Mouse (Mus musculus): ENCODE data around the gene Afp. TPM values are rescaled to one million over a fixed set of nuclear protein-coding genes. Genes with fewer than 3 reads are reported as not detected.

Gene Afp
- polyA plus RNA-seq, 1 experiment = 0.88 TPM

DNA sequence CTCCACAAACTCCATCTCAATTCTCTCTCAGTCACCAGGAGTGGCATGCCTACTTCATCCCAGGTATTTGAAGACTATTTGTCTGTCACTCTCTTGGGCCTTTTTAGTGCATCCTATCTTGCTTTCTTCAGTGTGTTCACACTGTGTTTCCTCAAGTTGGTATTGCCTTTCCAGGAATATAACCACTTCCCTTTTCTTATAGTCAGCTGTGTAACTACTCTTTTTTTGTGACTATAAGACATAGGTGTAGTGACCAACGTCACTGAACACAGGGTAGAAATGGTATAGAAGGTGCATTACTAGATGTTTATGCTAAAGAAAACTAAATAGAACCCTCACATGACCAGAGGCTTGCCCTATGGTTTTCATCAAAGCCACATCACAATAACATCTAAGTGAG lies 11.7 kb upstream of the Afp start:
- no peak for DNase-seq (ENCODE audit: low read depth in 1 of 2, low spot score in 2 of 2)
- no peaks in the 10 kb centered on the region for H3K4me1 ChIP-seq (ENCODE audit: control insufficient read depth, insufficient read depth, insufficient read length)
- TF ChIP-seq CTCF (IDR thresholded peaks at IDR 0.05; ENCODE audit: extremely low read depth, insufficient read depth, insufficient read length, insufficient replicate concordance) (no peak), POLR2A (IDR thresholded peaks at IDR 0.05; ENCODE audit: low read depth, low read length) (no peak)
- WGBS = 11% methylated on average over 1 of the region's 1 CpGs
- H3K27ac ChIP-seq (ENCODE audit: insufficient read depth, low read length) = no peak overlapping the region
- H3K4me3 ChIP-seq (ENCODE audit: extremely low read depth, insufficient read depth, insufficient read length) = no peak overlapping the region
- H3K27me3 ChIP-seq (ENCODE audit: control insufficient read depth, insufficient read depth, low read length) = no peaks in the 10 kb centered on the region
- H3K36me3 ChIP-seq (ENCODE audit: control insufficient read depth, insufficient read depth, low read length) = no peaks in the 10 kb centered on the region

DNA sequence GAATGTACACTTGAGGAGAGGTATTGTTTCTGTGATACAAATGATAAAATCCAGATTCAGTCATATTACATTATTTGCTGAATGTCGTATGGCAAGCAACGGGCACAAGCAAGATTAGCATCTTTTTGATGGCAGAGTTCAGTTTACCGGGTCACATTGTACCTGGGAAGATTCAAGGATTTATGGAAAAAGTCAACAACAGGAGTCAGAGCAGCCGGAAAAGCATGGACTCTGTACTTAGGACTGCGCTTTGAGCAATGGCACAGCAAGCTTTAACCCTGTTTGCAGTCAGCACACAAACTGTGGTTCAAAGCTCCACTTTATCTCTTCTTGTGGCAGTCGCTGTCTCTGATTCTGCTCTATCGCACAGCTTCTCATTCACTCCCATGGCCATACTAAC lies 4.9 kb upstream of the Afp start:
- DNase-seq (ENCODE audit: low read depth in 1 of 2, low spot score in 2 of 2) = no peak
- no peaks in the 10 kb centered on the region for H3K4me1 ChIP-seq (ENCODE audit: control insufficient read depth, insufficient read depth, insufficient read length)
- H3K27ac ChIP-seq (ENCODE audit: insufficient read depth, low read length) = no peak overlapping the region
- no peaks in the 10 kb centered on the region for H3K36me3 ChIP-seq (ENCODE audit: control insufficient read depth, insufficient read depth, low read length)
- no peak overlapping the region for H3K4me3 ChIP-seq (ENCODE audit: extremely low read depth, insufficient read depth, insufficient read length)
- no peaks in the 10 kb centered on the region for H3K27me3 ChIP-seq (ENCODE audit: control insufficient read depth, insufficient read depth, low read length)
- 93% methylated on average over 7 of the region's 7 CpGs for WGBS
- no peak for TF ChIP-seq POLR2A (IDR thresholded peaks at IDR 0.05; ENCODE audit: low read depth, low read length)
- no peak for TF ChIP-seq CTCF (IDR thresholded peaks at IDR 0.05; ENCODE audit: extremely low read depth, insufficient read depth, insufficient read length, insufficient replicate concordance)

- 94% methylated on average over 7 of the region's 7 CpGs for WGBS
- H3K4me1 ChIP-seq (ENCODE audit: control insufficient read depth, insufficient read depth, insufficient read length) = peaks cover 5% of the 10 kb centered on the region
- H3K27me3 ChIP-seq (ENCODE audit: control insufficient read depth, insufficient read depth, low read length) = no peaks in the 10 kb centered on the region
- H3K27ac ChIP-seq (ENCODE audit: insufficient read depth, low read length) = no peak overlapping the region
- H3K36me3 ChIP-seq (ENCODE audit: control insufficient read depth, insufficient read depth, low read length) = no peaks in the 10 kb centered on the region
- no peak overlapping the region for H3K4me3 ChIP-seq (ENCODE audit: extremely low read depth, insufficient read depth, insufficient read length)
- DNase-seq (ENCODE audit: low read depth in 1 of 2, low spot score in 2 of 2) = no peak
- TF ChIP-seq CTCF (IDR thresholded peaks at IDR 0.05; ENCODE audit: extremely low read depth, insufficient read depth, insufficient read length, insufficient replicate concordance) = no peak
- no peak for TF ChIP-seq POLR2A (IDR thresholded peaks at IDR 0.05; ENCODE audit: low read depth, low read length)
Observed at GRCm38 (mm10) chr5:90488323-90488722, 2.2 kb upstream of the Afp start.

- Histone ChIP-seq H3K4me3 (ENCODE audit: extremely low read depth, insufficient read depth, insufficient read length) (peak overlapping the region; percentile 32; the same call in 1 of the 2 replicates), H3K27ac (ENCODE audit: insufficient read depth, low read length) (peak overlapping the region; percentile 62), H3K27me3 (ENCODE audit: control insufficient read depth, insufficient read depth, low read length) (no peaks in the 10 kb centered on the region), H3K4me1 (ENCODE audit: control insufficient read depth, insufficient read depth, insufficient read length) (peaks cover 5% of the 10 kb centered on the region), H3K36me3 (ENCODE audit: control insufficient read depth, insufficient read depth, low read length) (no peaks in the 10 kb centered on the region)
- WGBS = 12% methylated on average over 9 of the region's 9 CpGs
- peak; percentile 45 to 68 for DNase-seq (ENCODE audit: low read depth in 1 of 2, low spot score in 2 of 2)
- TF ChIP-seq POLR2A (IDR thresholded peaks at IDR 0.05; ENCODE audit: low read depth, low read length) = no peak
- no peak for TF ChIP-seq CTCF (IDR thresholded peaks at IDR 0.05; ENCODE audit: extremely low read depth, insufficient read depth, insufficient read length, insufficient replicate concordance)
Observed at GRCm38 (mm10) chr5:90492440-90492839, 1.9 kb downstream of the Afp start.

GRCm38 (mm10) chr5:90494308-90494707 lies 3.8 kb downstream of the Afp start:
- 94% methylated on average over 4 of the region's 4 CpGs for whole genome bisulfite sequencing

GRCm38 (mm10) chr5:90499509-90499908 lies 9.0 kb downstream of the Afp start:
- no peaks in the 10 kb centered on the region for H3K27me3 ChIP-seq (ENCODE audit: control insufficient read depth, insufficient read depth, low read length)
- no peaks in the 10 kb centered on the region for H3K36me3 ChIP-seq (ENCODE audit: control insufficient read depth, insufficient read depth, low read length)
- H3K27ac ChIP-seq (ENCODE audit: insufficient read depth, low read length) = no peak overlapping the region
- WGBS = 87% methylated on average over 7 of the region's 7 CpGs
- no peak for TF ChIP-seq CTCF (IDR thresholded peaks at IDR 0.05; ENCODE audit: extremely low read depth, insufficient read depth, insufficient read length, insufficient replicate concordance)
- no peak for TF ChIP-seq POLR2A (IDR thresholded peaks at IDR 0.05; ENCODE audit: low read depth, low read length)
- no peak for DNase-seq (ENCODE audit: low read depth in 1 of 2, low spot score in 2 of 2)
- no peak overlapping the region for H3K4me3 ChIP-seq (ENCODE audit: extremely low read depth, insufficient read depth, insufficient read length)
- H3K4me1 ChIP-seq (ENCODE audit: control insufficient read depth, insufficient read depth, insufficient read length) = no peaks in the 10 kb centered on the region

More at GRCm38 (mm10) chr5:90494308-90494707, 3.8 kb downstream of the Afp start:
- no peak overlapping the region for H3K4me3 ChIP-seq (ENCODE audit: extremely low read depth, insufficient read depth, insufficient read length)
- TF ChIP-seq POLR2A (IDR thresholded peaks at IDR 0.05; ENCODE audit: low read depth, low read length) (no peak), CTCF (IDR thresholded peaks at IDR 0.05; ENCODE audit: extremely low read depth, insufficient read depth, insufficient read length, insufficient replicate concordance) (no peak)
- no peaks in the 10 kb centered on the region for H3K27me3 ChIP-seq (ENCODE audit: control insufficient read depth, insufficient read depth, low read length)
- no peak for DNase-seq (ENCODE audit: low read depth in 1 of 2, low spot score in 2 of 2)
- H3K4me1 ChIP-seq (ENCODE audit: control insufficient read depth, insufficient read depth, insufficient read length) = peaks cover 5% of the 10 kb centered on the region
- no peaks in the 10 kb centered on the region for H3K36me3 ChIP-seq (ENCODE audit: control insufficient read depth, insufficient read depth, low read length)
- H3K27ac ChIP-seq (ENCODE audit: insufficient read depth, low read length) = no peak overlapping the region

DNA sequence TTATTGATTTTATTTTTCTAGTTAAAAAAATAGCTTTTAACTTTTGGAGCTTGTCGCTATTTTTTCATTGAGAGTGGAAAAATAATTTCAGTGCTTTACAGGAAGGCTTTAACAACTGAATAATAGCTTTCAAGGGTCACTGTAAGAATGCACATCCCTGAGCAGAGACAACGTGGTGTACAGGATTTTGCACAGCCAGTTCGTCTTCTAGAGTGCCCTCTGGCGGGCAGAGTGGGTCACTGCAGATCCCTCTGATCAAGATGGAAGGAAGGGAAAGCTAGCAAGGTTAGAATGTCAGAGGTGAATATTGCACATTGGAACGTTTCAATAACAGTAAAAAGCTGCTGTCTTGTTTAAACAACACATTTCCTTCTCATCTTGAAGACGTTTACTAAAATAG lies 10.2 kb downstream of the Afp start:
- no peaks in the 10 kb centered on the region for H3K27me3 ChIP-seq (ENCODE audit: control insufficient read depth, insufficient read depth, low read length)
- H3K4me1 ChIP-seq (ENCODE audit: control insufficient read depth, insufficient read depth, insufficient read length) = no peaks in the 10 kb centered on the region
- TF ChIP-seq POLR2A (IDR thresholded peaks at IDR 0.05; ENCODE audit: low read depth, low read length) (no peak), CTCF (IDR thresholded peaks at IDR 0.05; ENCODE audit: extremely low read depth, insufficient read depth, insufficient read length, insufficient replicate concordance) (peak; percentile 81; the same call in 1 of the 2 replicates)
- no peak overlapping the region for H3K27ac ChIP-seq (ENCODE audit: insufficient read depth, low read length)
- WGBS = 5% methylated on average over 6 of the region's 6 CpGs
- no peaks in the 10 kb centered on the region for H3K36me3 ChIP-seq (ENCODE audit: control insufficient read depth, insufficient read depth, low read length)
- peak; percentile 22 to 70 for DNase-seq (ENCODE audit: low read depth in 1 of 2, low spot score in 2 of 2)
- H3K4me3 ChIP-seq (ENCODE audit: extremely low read depth, insufficient read depth, insufficient read length) = no peak overlapping the region
